Mouse (Mus musculus): ENCODE measurements around the gene Mpig6b. TPM values are rescaled to one million over a fixed set of nuclear protein-coding genes. Genes with fewer than 3 reads are reported as not detected.

Gene Mpig6b
- total RNA-seq (2014; rRNA removed) (not detected in 2 replicates), polyA plus RNA-seq (2015; fragmentation: Nextera tagmentation; extraction: Ambion mirVana) (0.08 TPM in 2 replicates)

- Histone ChIP-seq H3K4me2 (ENCODE audit: low read depth) (peak within 1 kb of the TSS; percentile 31), H3K27ac (ENCODE audit: low read depth, low read length) (no peak within 1 kb of the TSS), H3K9ac (no peak within 1 kb of the TSS; the same call in 1 of the 2 replicates), H3K4me3 (ENCODE audit: low read depth, low read length) (peak within 1 kb of the TSS; percentile 9), H3K9me3 (ENCODE audit: low read length) (no peaks in the 10 kb centered on the region), H3K27me3 (ENCODE audit: insufficient read depth, low read length) (peaks cover 4% of the 10 kb centered on the region), H3K4me1 (ENCODE audit: insufficient read depth) (0 out of 2 replicates have a peak, but pooled peaks cover 8% of the 10 kb centered on the region), H3K36me3 (ENCODE audit: insufficient read depth) (peaks cover 8% of the 10 kb centered on the region)
- DNase-seq (no peak), ATAC-seq (no peak)
- no peak for TF ChIP-seq CTCF (IDR thresholded peaks at IDR 0.05; ENCODE audit: low read depth)
- 48% methylated on average over 10 of the region's 10 CpGs for whole genome bisulfite sequencing
Measured at GRCm38 (mm10) chr17:35066084-35066483, at the start of gene Mpig6b. Gene Mpig6b (minus strand): TSS chr17:35066184.

- H3K4me1 ChIP-seq (ENCODE audit: insufficient read depth), result no peaks in the 10 kb centered on the region
- H3K36me3 ChIP-seq (ENCODE audit: insufficient read depth), result peaks cover 48% of the 10 kb centered on the region
- 85% methylated on average over 8 of the region's 8 CpGs for WGBS
Measured at GRCm38 (mm10) chr17:35115046-35116019, 49.3 kb upstream of the Mpig6b start, which contains the start of gene Ly6g5b. Gene Ly6g5b (minus strand): TSS chr17:35115428.

GRCm38 (mm10) chr17:35111774-35112173 is 45.8 kb upstream of the Mpig6b start:
- H3K27ac ChIP-seq (ENCODE audit: low read depth, low read length), result no peak overlapping the region
- H3K9me3 ChIP-seq (ENCODE audit: low read length), result no peaks in the 10 kb centered on the region
- peaks cover 27% of the 10 kb centered on the region for H3K36me3 ChIP-seq (ENCODE audit: insufficient read depth)
- no peak overlapping the region for H3K4me3 ChIP-seq (ENCODE audit: low read depth, low read length)
- ATAC-seq (no peak), DNase-seq (no peak)
- no peaks in the 10 kb centered on the region for H3K27me3 ChIP-seq (ENCODE audit: insufficient read depth, low read length)
- H3K4me1 ChIP-seq (ENCODE audit: insufficient read depth), result no peaks in the 10 kb centered on the region
- H3K9ac ChIP-seq, result no peak overlapping the region
- no peak for TF ChIP-seq CTCF (IDR thresholded peaks at IDR 0.05; ENCODE audit: low read depth)
- no peak overlapping the region for H3K4me2 ChIP-seq (ENCODE audit: low read depth)
- 69% methylated on average over 9 of the region's 9 CpGs for WGBS

More at GRCm38 (mm10) chr17:35115046-35116019, 49.3 kb upstream of the Mpig6b start, which contains the start of gene Ly6g5b:
- H3K9me3 ChIP-seq (ENCODE audit: low read length), result no peaks in the 10 kb centered on the region
- H3K4me3 ChIP-seq (ENCODE audit: low read depth, low read length), result no peak within 1 kb of the TSS
- H3K27me3 ChIP-seq (ENCODE audit: insufficient read depth, low read length), result no peaks in the 10 kb centered on the region
- no peak within 1 kb of the TSS for H3K9ac ChIP-seq
- ATAC-seq (no peak), DNase-seq (peak; percentile 10)
- H3K27ac ChIP-seq (ENCODE audit: low read depth, low read length), result no peak within 1 kb of the TSS
- H3K4me2 ChIP-seq (ENCODE audit: low read depth), result no peak within 1 kb of the TSS
- TF ChIP-seq CTCF (IDR thresholded peaks at IDR 0.05; ENCODE audit: low read depth), result peak; percentile 47

GRCm38 (mm10) chr17:35108097-35108496 is 42.1 kb upstream of the Mpig6b start, which contains the start of gene Ly6g5c:
Gene Ly6g5c (plus strand): TSS chr17:35108279.
- DNase-seq (no peak), ATAC-seq (no peak)
- Histone ChIP-seq H3K9me3 (ENCODE audit: low read length) (no peaks in the 10 kb centered on the region), H3K27ac (ENCODE audit: low read depth, low read length) (no peak within 1 kb of the TSS), H3K4me1 (ENCODE audit: insufficient read depth) (no peaks in the 10 kb centered on the region), H3K36me3 (ENCODE audit: insufficient read depth) (peaks cover 7% of the 10 kb centered on the region; the same call in 1 of the 2 replicates), H3K4me2 (ENCODE audit: low read depth) (no peak within 1 kb of the TSS), H3K4me3 (ENCODE audit: low read depth, low read length) (no peak within 1 kb of the TSS), H3K27me3 (ENCODE audit: insufficient read depth, low read length) (no peaks in the 10 kb centered on the region), H3K9ac (no peak within 1 kb of the TSS)
- 84% methylated on average over 6 of the region's 6 CpGs for WGBS
- no peak for TF ChIP-seq CTCF (IDR thresholded peaks at IDR 0.05; ENCODE audit: low read depth)

GRCm38 (mm10) chr17:35106522-35106921 is 40.5 kb upstream of the Mpig6b start:
- DNase-seq, result peak; percentile 19
- peaks cover 22% of the 10 kb centered on the region for H3K36me3 ChIP-seq (ENCODE audit: insufficient read depth)
- H3K4me1 ChIP-seq (ENCODE audit: insufficient read depth), result no peaks in the 10 kb centered on the region
- ATAC-seq, result no peak
- H3K4me2 ChIP-seq (ENCODE audit: low read depth), result no peak overlapping the region
- peak; percentile 55 for TF ChIP-seq CTCF (IDR thresholded peaks at IDR 0.05; ENCODE audit: low read depth)
- no peak overlapping the region for H3K27ac ChIP-seq (ENCODE audit: low read depth, low read length)
- WGBS, result 63% methylated on average over 3 of the region's 3 CpGs
- H3K27me3 ChIP-seq (ENCODE audit: insufficient read depth, low read length), result no peaks in the 10 kb centered on the region
- no peak overlapping the region for H3K9ac ChIP-seq
- no peak overlapping the region for H3K4me3 ChIP-seq (ENCODE audit: low read depth, low read length)
- H3K9me3 ChIP-seq (ENCODE audit: low read length), result no peaks in the 10 kb centered on the region

- H3K27ac ChIP-seq (ENCODE audit: low read depth, low read length), result no peak overlapping the region
- no peak overlapping the region for H3K9ac ChIP-seq
- no peaks in the 10 kb centered on the region for H3K9me3 ChIP-seq (ENCODE audit: low read length)
- peak overlapping the region; percentile 24; the same call in 1 of the 2 replicates for H3K4me2 ChIP-seq (ENCODE audit: low read depth)
- WGBS, result 21% methylated on average over 13 of the region's 13 CpGs
- TF ChIP-seq CTCF (IDR thresholded peaks at IDR 0.05; ENCODE audit: low read depth), result peak; percentile 66
- no peaks in the 10 kb centered on the region for H3K27me3 ChIP-seq (ENCODE audit: insufficient read depth, low read length)
- H3K4me1 ChIP-seq (ENCODE audit: insufficient read depth), result no peaks in the 10 kb centered on the region
- H3K4me3 ChIP-seq (ENCODE audit: low read depth, low read length), result no peak overlapping the region
- peak; percentile 46; the same call in 1 of the 2 replicates for ATAC-seq
- H3K36me3 ChIP-seq (ENCODE audit: insufficient read depth), result peaks cover 29% of the 10 kb centered on the region
- DNase-seq, result peak; percentile 28
Measured at GRCm38 (mm10) chr17:35105740-35106389, 39.9 kb upstream of the Mpig6b start.
